Mouse (Mus musculus) ES-E14 (cell line): ENCODE measurements around the gene Akr1b10. TPM values are rescaled to one million over a fixed set of nuclear protein-coding genes. Genes with fewer than 3 reads are reported as not detected.
A peak's percentile ranks its signal among the peaks of the same experiment; 100 is the strongest.

Experiments
- DNase-seq: peaks from one replicate; pipeline ENCODE4 v3.0.0-alpha.2; 2013; ENCODE audit warnings: low read depth, low spot score
- H3K27ac ChIP-seq: 2 replicates; pipeline ENCODE4 v1.5.1; 2012; ENCODE audit warnings: low read depth, mild to moderate bottlenecking, low read length, moderate library complexity, mixed read lengths; ENCODE audit not compliant: poor library complexity, insufficient read depth, severe bottlenecking
- H3K36me3 ChIP-seq: 2 replicates; pipeline ENCODE4 v1.6.1; 2012; ENCODE audit warnings: mild to moderate bottlenecking, low read length, moderate library complexity, mixed read lengths; ENCODE audit not compliant: control insufficient read depth, poor library complexity, insufficient read depth, severe bottlenecking
- H3K4me1 ChIP-seq, 2 experiments: fragments of 150-350 bp in 1 of 2; sonication (generic) in 1 of 2; 2 replicates each; pipeline ENCODE4 v1.6.1; 2012; ENCODE audit warnings: low read length in 2 of 2, mild to moderate bottlenecking in 1 of 2, mixed read lengths in 1 of 2; ENCODE audit not compliant: control insufficient read depth in 2 of 2, insufficient read depth in 2 of 2, poor library complexity in 1 of 2
- H3K4me3 ChIP-seq, 2 experiments: fragments of 150-350 bp in 1 of 2; sonication (generic) in 1 of 2; 2 replicates each; pipeline ENCODE4 v1.5.1; 2012; ENCODE audit warnings: low read length in 2 of 2, low read depth in 1 of 2, mild to moderate bottlenecking in 1 of 2, mixed read lengths in 1 of 2; ENCODE audit not compliant: insufficient read depth in 1 of 2, poor library complexity in 1 of 2, severe bottlenecking in 1 of 2
- H3K9ac ChIP-seq: 2 replicates; pipeline ENCODE4 v1.6.1; 2012; ENCODE audit warnings: low read depth, mild to moderate bottlenecking, low read length, mixed read lengths; ENCODE audit not compliant: poor library complexity, insufficient read depth, severe bottlenecking
- H3K9me3 ChIP-seq: fragments of 150-350 bp; sonication (generic); 2 replicates; pipeline ENCODE4 v1.6.1; 2012; ENCODE audit warnings: low read depth, mild to moderate bottlenecking, low read length; ENCODE audit not compliant: control insufficient read depth, insufficient read depth
- CHD2 ChIP-seq: IDR thresholded peaks from 2 replicates; pipeline ENCODE4 v1.6.1; 2014; ENCODE audit warnings: mild to moderate bottlenecking, low read depth, low read length, inconsistent platforms
- HCFC1 ChIP-seq: IDR thresholded peaks from 2 replicates; pipeline ENCODE4 v1.6.1; 2012; ENCODE audit warnings: low read length, inconsistent platforms, borderline replicate concordance; ENCODE audit not compliant: insufficient read depth
- MAFK ChIP-seq: IDR thresholded peaks from 2 replicates; pipeline ENCODE4 v1.6.1; 2014; ENCODE audit warnings: mild to moderate bottlenecking, low read depth, low read length, inconsistent platforms; ENCODE audit not compliant: insufficient read depth
- ZC3H11A ChIP-seq: IDR thresholded peaks from 2 replicates; pipeline ENCODE4 v1.6.1; 2012; ENCODE audit warnings: low read depth, mild to moderate bottlenecking, inconsistent platforms, low read length, borderline replicate concordance
- ZNF384 ChIP-seq: IDR thresholded peaks from 2 replicates; pipeline ENCODE4 v1.6.1; 2012; ENCODE audit warnings: low read depth, low read length, inconsistent platforms
- in situ Hi-C, 2 experiments: fragments of 600-800 bp; cut with MboI; formaldehyde crosslinking; loops; one replicate each; pipeline ENCODE4 v1.15.1; 2025; ENCODE audit warnings: low sequenced_read_pairs in 2 of 2, inconsistent platforms in 1 of 2; ENCODE audit not compliant: unreplicated experiment in 2 of 2
- total RNA-seq: library from RNA; depleted of rRNA; stranded (reverse); fragments of 300-350 nt; gene quantifications from 2 replicates; pipeline ENCODE4 v1.2.3, GENCODE M21; 2012; rRNA removed

Akr1b10 gene
- total RNA-seq = 16.2 and 22.1 TPM in 2 replicates

DNA sequence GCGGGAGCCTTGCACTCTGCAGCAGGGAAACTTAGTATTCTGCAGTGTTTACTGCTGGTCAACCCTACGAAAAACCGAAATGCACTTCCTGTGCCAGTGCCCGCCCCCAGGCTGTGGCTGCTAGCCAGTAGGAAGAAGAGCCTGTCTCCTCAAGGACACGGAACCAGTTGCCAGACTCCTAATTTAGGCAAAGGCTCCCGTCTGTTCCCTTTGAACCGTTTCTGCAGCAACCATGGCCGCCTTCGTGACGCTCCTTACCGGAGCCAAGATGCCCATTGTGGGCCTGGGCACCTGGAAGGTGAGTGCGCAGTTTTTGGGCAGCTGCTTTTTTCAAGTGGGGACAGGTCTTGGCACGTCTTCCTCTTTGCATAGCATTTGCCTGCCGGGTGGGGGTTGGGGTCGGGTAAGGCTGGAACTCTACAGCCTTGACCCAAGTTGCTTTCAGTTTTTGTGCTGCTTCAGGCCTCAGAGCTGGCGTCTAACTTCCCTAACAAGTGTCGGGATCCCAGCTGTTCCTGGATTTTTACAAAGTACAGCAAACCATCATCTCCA lies at the start of gene Akr1b10:
Akr1b10 (plus strand) TSS at position 109 of the 552 bp plus-strand sequence.
- no peak within 1 kb of the TSS for H3K27ac ChIP-seq
- in situ Hi-C loops = no loop called here

DNA sequence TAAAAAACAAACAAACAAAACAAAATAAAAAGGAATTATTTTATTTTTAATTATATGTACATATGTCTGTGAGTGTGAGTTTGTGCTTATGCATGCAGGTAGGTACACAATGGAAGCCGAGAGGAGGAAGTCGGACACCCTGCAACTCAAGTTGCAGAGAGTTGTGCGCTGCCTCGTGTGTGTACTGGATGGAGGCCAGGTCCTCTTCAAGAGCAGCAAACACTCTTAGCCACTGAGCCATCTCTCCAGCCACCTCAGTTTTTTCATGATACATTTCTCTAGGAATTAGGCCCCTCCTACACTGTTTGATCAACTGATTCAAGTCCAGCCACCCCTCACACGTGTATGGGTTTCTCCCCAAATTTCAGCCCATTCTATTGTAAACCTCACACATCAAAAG lies 49.3 kb upstream of the Akr1b10 start:
- Histone ChIP-seq H3K36me3 (no peaks in the 10 kb centered on the region), H3K9ac (no peak overlapping the region), H3K9me3 (peaks cover 2% of the 10 kb centered on the region; the same call in 1 of the 2 replicates), H3K4me3 (no peak overlapping the region), H3K4me1 (0 out of 4 replicates have a peak, but pooled peaks cover 0 to 2% of the 10 kb centered on the region in 2 experiments), H3K27ac (no peak overlapping the region)
- DNase-seq = no peak
- TF ChIP-seq ZC3H11A (no peak), ZNF384 (no peak), CHD2 (no peak), MAFK (no peak), HCFC1 (no peak)
- in situ Hi-C loops = no loop called here

More for the DNA sequence above, at the start of gene Akr1b10:
- Histone ChIP-seq H3K36me3 (peaks cover 7% of the 10 kb centered on the region; the same call in 1 of the 2 replicates), H3K4me3 (peak within 1 kb of the TSS; percentile 66 to 71), H3K9me3 (no peaks in the 10 kb centered on the region), H3K4me1 (no peaks in the 10 kb centered on the region), H3K9ac (peak within 1 kb of the TSS; percentile 64)
- peak; percentile 30 for DNase-seq
- TF ChIP-seq ZC3H11A (no peak), CHD2 (no peak), ZNF384 (no peak), HCFC1 (no peak), MAFK (no peak)

GRCm38 (mm10) chr6:34337799-34338198 lies 46.2 kb upstream of the Akr1b10 start:
- Histone ChIP-seq H3K9me3 (peaks cover 2% of the 10 kb centered on the region; the same call in 1 of the 2 replicates), H3K9ac (no peak overlapping the region), H3K27ac (no peak overlapping the region), H3K4me1 (no peaks in the 10 kb centered on the region), H3K4me3 (no peak overlapping the region), H3K36me3 (no peaks in the 10 kb centered on the region)
- DNase-seq = no peak
- TF ChIP-seq MAFK = no peak
- no peak for TF ChIP-seq HCFC1
- no peak for TF ChIP-seq ZNF384
- no peak for TF ChIP-seq CHD2
- no peak for TF ChIP-seq ZC3H11A
- in situ Hi-C loops = no loop called here

- DNase-seq = no peak
- H3K4me3 ChIP-seq = no peak overlapping the region
- H3K27ac ChIP-seq = no peak overlapping the region
- H3K9ac ChIP-seq = no peak overlapping the region
- TF ChIP-seq CHD2 (no peak), ZNF384 (no peak), HCFC1 (no peak), MAFK (no peak), ZC3H11A (no peak)
- no peaks in the 10 kb centered on the region for H3K36me3 ChIP-seq
- H3K9me3 ChIP-seq = no peaks in the 10 kb centered on the region
- in situ Hi-C loops = loop anchor here in 1 of 2 experiments (10.0 kb wide), 1 partner anchor 47 kb away; no protein-coding TSS in a partner anchor
- H3K4me1 ChIP-seq = peaks cover 4 to 13% of the 10 kb centered on the region in 2 experiments; a peak in 3 of 4 replicates
Measured at GRCm38 (mm10) chr6:34341991-34342390, 42.0 kb upstream of the Akr1b10 start.
